Mouse (Mus musculus): ENCODE results near the gene Cysrt1.

GRCm38 (mm10) chr2:25290816-25291130, 48.5 kb upstream of the Cysrt1 start:
- TF ChIP-seq CTCF (IDR thresholded peaks at IDR 0.05; ENCODE audit: borderline replicate concordance, insufficient read depth, low read depth, low read length): no peak
- no peak for TF ChIP-seq POLR2A (IDR thresholded peaks at IDR 0.05; ENCODE audit: borderline replicate concordance, insufficient read depth, low read length)

Measured in cerebellum, adult 2 months (tissue).